25 mouse cellular contexts compared by ENCODE assay signal in genomic region chr7:66169476-66169875, GRCm38 (mm10).
"Had no signal": no experiment of that assay in that cellular context is flagged by ENCODE, and none has a peak within 500 bp of the region (broad histone marks: within the 10 kb centered on the region; RNA-seq: fewer than 3 reads in every experiment).

No protein-coding gene starts in this region.

- H3K9me3 ChIP-seq: heart, embryonic 12.5 days; hindbrain, embryonic 13.5 days; hindbrain, embryonic 15.5 days; kidney, embryonic 15.5 days; limb, embryonic 13.5 days; limb, embryonic 15.5 days; liver, embryonic 12.5 days had no signal

- DNase-seq: gastrocnemius, adult 2 months; gastrocnemius, postnatal 10 days; gastrocnemius, postnatal 25 days; heart, adult 18-20 months; heart, postnatal 14 days; heart, postnatal 36 days; kidney, adult 11 months; kidney, adult 2 months; kidney, adult 9 months; kidney, postnatal 14 days; kidney, postnatal 36 days; layer of hippocampus, adult 9-11 months; layer of hippocampus, postnatal 36 days; left cerebral cortex, postnatal 4 days had no signal

- H3K27me3 ChIP-seq: heart, embryonic 12.5 days; hindbrain, embryonic 13.5 days; hindbrain, embryonic 15.5 days; kidney, embryonic 15.5 days; limb, embryonic 13.5 days; limb, embryonic 15.5 days; liver, embryonic 12.5 days had no signal

- ATAC-seq: hindbrain, postnatal 0 days; intestine, embryonic 16.5 days; liver, embryonic 12.5 days had no signal

- H3K27ac ChIP-seq: gastrocnemius, adult 2 months; hindbrain, embryonic 13.5 days; hindbrain, embryonic 15.5 days; hindbrain, postnatal 0 days; kidney, embryonic 15.5 days; kidney, postnatal 0 days; limb, embryonic 13.5 days; limb, embryonic 15.5 days; liver, embryonic 12.5 days; liver, embryonic 14.5 days had no signal

- H3K4me3 ChIP-seq: gastrocnemius, adult 2 months; heart, embryonic 12.5 days; hindbrain, embryonic 13.5 days; hindbrain, embryonic 15.5 days; kidney, embryonic 15.5 days; limb, embryonic 13.5 days; limb, embryonic 15.5 days; liver, embryonic 12.5 days had no signal

- H3K4me2 ChIP-seq: heart, embryonic 12.5 days; hindbrain, embryonic 13.5 days; hindbrain, embryonic 15.5 days; kidney, embryonic 15.5 days; limb, embryonic 13.5 days; limb, embryonic 15.5 days; liver, embryonic 12.5 days had no signal

- H3K9ac ChIP-seq: heart, embryonic 12.5 days; hindbrain, embryonic 13.5 days; hindbrain, embryonic 15.5 days; kidney, embryonic 15.5 days; limb, embryonic 13.5 days; limb, embryonic 15.5 days; liver, embryonic 12.5 days; liver, embryonic 14.5 days had no signal
